Mouse (Mus musculus): ENCODE data around the gene Bcor. TPM values are rescaled to one million over a fixed set of nuclear protein-coding genes. Genes with fewer than 3 reads are reported as not detected.

Bcor gene
- polyA plus RNA-seq, 1 experiment = 6.4 TPM

- no peaks in the 10 kb centered on the region for H3K36me3 ChIP-seq (ENCODE audit: control insufficient read depth, insufficient read depth, low read length)
- no peak overlapping the region for H3K27ac ChIP-seq (ENCODE audit: insufficient read depth, low read depth, low read length)
- TF ChIP-seq CTCF (conservative IDR thresholded peaks at IDR 0.05; ENCODE audit: insufficient read depth, insufficient read length, low read depth, low read length) = no peak
- TF ChIP-seq POLR2A (IDR thresholded peaks at IDR 0.05; ENCODE audit: low read depth, low read length) = no peak
- H3K27me3 ChIP-seq (replicated peaks; ENCODE audit: control insufficient read depth, insufficient read depth, low read length) = no peaks in the 10 kb centered on the region
- DNase-seq = no peak
- WGBS = 70% methylated on average over 7 of the region's 7 CpGs
- H3K4me3 ChIP-seq (ENCODE audit: insufficient read depth, low read depth, low read length) = no peak overlapping the region
- peaks cover 3% of the 10 kb centered on the region; the same call in 1 of the 2 replicates for H3K4me1 ChIP-seq (ENCODE audit: control insufficient read depth, insufficient read depth, low read length)
These were observed 54.8 kb downstream of the Bcor start for GRCm38 (mm10) chrX:12105358-12105757.

DNA sequence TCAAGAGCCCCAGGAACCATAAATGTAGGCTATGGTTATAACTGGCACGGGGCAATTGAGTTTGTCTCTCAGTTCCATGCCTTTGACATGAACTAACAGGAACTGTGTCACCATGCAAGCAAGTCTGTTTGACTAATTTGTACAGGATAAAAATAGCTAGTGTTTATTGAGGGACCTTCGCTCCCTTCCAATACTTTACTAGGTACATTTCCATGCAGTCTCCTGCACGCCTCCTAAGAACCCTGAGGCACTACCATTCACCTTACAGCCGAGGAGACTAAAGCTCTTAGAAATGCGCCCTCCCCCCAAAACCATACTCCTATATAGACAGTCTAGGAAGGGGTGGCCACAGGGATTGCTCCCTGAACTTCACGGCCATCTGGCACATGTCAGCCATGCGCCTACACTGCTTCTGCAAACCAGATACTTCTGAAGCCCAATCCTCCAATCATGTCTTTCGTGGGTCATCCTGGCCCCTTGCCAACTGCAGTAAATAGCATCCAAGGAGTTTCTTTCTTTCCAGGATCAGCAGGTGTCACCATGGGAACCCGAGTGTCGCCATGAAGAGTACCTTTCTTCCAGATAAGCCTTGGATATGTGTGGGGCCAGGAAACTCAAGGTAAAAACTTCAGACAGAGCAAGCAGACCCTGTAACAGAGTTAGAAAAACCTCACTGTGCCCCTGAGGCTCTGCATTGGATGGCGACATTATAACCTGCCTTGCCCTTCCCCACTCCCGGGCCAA is 63.2 kb downstream of the Bcor start:
- no peaks in the 10 kb centered on the region for H3K4me1 ChIP-seq (ENCODE audit: control insufficient read depth, insufficient read depth, low read length)
- no peak overlapping the region for H3K27ac ChIP-seq (ENCODE audit: insufficient read depth, low read depth, low read length)
- no peak overlapping the region for H3K4me3 ChIP-seq (ENCODE audit: insufficient read depth, low read depth, low read length)
- 78% methylated on average over 12 of the region's 12 CpGs for WGBS
- TF ChIP-seq POLR2A (IDR thresholded peaks at IDR 0.05; ENCODE audit: low read depth, low read length) (no peak), CTCF (conservative IDR thresholded peaks at IDR 0.05; ENCODE audit: insufficient read depth, insufficient read length, low read depth, low read length) (no peak)
- H3K36me3 ChIP-seq (ENCODE audit: control insufficient read depth, insufficient read depth, low read length) = no peaks in the 10 kb centered on the region
- DNase-seq = no peak
- H3K27me3 ChIP-seq (replicated peaks; ENCODE audit: control insufficient read depth, insufficient read depth, low read length) = no peaks in the 10 kb centered on the region

DNA sequence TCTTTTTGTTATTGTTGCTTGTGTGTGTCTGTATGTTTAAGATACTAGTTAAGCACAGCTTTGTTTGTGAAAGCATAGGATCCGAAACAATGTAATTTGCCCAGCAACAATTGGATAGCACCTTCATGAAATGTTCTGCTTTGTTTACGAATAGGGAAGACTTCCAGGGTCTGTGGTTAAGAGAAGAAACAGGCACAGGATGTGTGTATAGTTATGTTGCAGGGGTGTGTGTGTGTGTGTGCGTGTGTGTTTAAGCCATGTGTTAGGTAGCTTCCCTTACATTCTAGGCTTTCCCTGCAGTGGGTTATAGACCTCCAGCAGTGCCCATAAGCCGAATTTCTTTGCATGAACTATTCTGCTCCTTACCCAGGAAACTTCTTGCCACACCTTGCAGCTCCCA is 66.8 kb downstream of the Bcor start:
- Histone ChIP-seq H3K27me3 (replicated peaks; ENCODE audit: control insufficient read depth, insufficient read depth, low read length) (no peaks in the 10 kb centered on the region), H3K4me1 (ENCODE audit: control insufficient read depth, insufficient read depth, low read length) (peaks cover 9% of the 10 kb centered on the region), H3K4me3 (ENCODE audit: insufficient read depth, low read depth, low read length) (no peak overlapping the region), H3K27ac (ENCODE audit: insufficient read depth, low read depth, low read length) (no peak overlapping the region), H3K36me3 (ENCODE audit: control insufficient read depth, insufficient read depth, low read length) (no peaks in the 10 kb centered on the region)
- no peak for DNase-seq
- WGBS = 96% methylated on average over 4 of the region's 4 CpGs
- TF ChIP-seq POLR2A (IDR thresholded peaks at IDR 0.05; ENCODE audit: low read depth, low read length) (no peak), CTCF (conservative IDR thresholded peaks at IDR 0.05; ENCODE audit: insufficient read depth, insufficient read length, low read depth, low read length) (no peak)

GRCm38 (mm10) chrX:12091431-12092061 is 68.6 kb downstream of the Bcor start:
- DNase-seq = peak; percentile 62
- Histone ChIP-seq H3K4me1 (ENCODE audit: control insufficient read depth, insufficient read depth, low read length) (peaks cover 9% of the 10 kb centered on the region), H3K27ac (ENCODE audit: insufficient read depth, low read depth, low read length) (peak overlapping the region; percentile 91), H3K4me3 (ENCODE audit: insufficient read depth, low read depth, low read length) (peak overlapping the region; percentile 55), H3K27me3 (replicated peaks; ENCODE audit: control insufficient read depth, insufficient read depth, low read length) (no peaks in the 10 kb centered on the region), H3K36me3 (ENCODE audit: control insufficient read depth, insufficient read depth, low read length) (no peaks in the 10 kb centered on the region)
- WGBS = under 1% methylated on average over 43 of the region's 56 CpGs
- TF ChIP-seq POLR2A (IDR thresholded peaks at IDR 0.05; ENCODE audit: low read depth, low read length) (no peak), CTCF (conservative IDR thresholded peaks at IDR 0.05; ENCODE audit: insufficient read depth, insufficient read length, low read depth, low read length) (no peak)

DNA sequence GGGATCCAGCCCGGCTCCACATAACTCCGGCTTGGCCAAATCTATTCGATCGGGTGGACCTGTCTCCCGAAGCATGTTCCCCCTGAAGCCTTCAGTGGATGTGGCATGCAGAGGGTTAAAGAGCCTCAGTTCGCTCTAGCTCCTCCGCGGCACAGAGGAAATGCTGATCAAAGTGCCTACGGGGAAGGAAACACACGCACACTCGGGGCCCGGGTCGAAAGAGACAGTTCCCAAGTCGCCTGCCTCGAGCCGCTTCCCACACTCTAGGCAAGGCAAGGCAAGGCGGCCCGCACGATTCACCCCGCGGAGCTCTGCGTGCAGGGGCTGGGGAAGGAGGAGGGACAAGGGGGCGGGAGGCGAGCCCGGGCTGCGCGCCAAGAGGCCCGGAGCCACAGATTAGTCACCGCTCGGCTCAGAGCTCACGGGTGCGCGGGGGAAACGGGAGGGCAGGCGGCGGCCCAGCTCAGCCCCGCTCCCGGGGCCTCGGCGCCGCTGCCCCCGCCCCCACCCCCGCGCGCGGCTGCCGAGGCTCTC is 69.2 kb downstream of the Bcor start:
- Histone ChIP-seq H3K36me3 (ENCODE audit: control insufficient read depth, insufficient read depth, low read length) (no peaks in the 10 kb centered on the region), H3K27me3 (replicated peaks; ENCODE audit: control insufficient read depth, insufficient read depth, low read length) (no peaks in the 10 kb centered on the region), H3K4me1 (ENCODE audit: control insufficient read depth, insufficient read depth, low read length) (peaks cover 9% of the 10 kb centered on the region), H3K4me3 (ENCODE audit: insufficient read depth, low read depth, low read length) (peak overlapping the region; percentile 55), H3K27ac (ENCODE audit: insufficient read depth, low read depth, low read length) (peak overlapping the region; percentile 93)
- peak; percentile 86 for DNase-seq
- under 1% methylated on average over 18 of the region's 47 CpGs for WGBS
- TF ChIP-seq POLR2A (IDR thresholded peaks at IDR 0.05; ENCODE audit: low read depth, low read length) (no peak), CTCF (conservative IDR thresholded peaks at IDR 0.05; ENCODE audit: insufficient read depth, insufficient read length, low read depth, low read length) (no peak)

DNA sequence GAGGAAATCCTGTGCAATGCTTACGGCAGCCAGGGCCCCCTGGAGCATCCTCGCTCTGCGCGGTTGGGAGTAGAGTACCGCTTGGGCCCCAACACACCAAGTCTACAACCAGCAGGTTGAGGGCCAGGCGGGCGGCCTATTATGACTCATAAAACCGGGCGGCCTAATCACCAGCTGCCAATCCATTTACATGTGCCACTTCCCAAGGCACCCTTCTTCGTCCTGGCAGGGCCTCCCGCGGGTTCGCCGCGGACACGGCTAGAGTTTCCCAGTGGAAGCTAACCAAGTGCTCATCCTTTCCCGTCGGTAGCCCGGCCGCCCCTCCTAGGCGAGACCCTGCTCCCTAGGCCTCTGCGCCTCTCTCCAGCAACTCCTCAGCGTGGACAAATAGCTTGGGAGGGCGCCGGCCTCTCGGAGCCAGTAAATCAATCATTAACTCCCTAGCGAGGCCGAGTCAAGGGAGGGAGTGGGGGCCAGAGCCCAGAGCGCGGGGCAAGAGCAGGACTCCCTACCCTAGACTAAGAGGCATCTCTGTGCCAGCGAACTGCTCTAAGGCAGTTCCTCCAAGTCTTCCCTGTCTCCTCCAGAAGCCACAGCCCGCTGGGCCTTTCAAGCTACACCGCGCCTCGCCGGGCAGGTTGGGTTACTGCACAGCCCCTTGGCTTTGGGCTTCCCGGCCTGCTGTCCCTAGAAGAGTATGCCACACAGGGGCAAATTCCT is 69.8 kb downstream of the Bcor start:
- Histone ChIP-seq H3K27me3 (replicated peaks; ENCODE audit: control insufficient read depth, insufficient read depth, low read length) (no peaks in the 10 kb centered on the region), H3K4me3 (ENCODE audit: insufficient read depth, low read depth, low read length) (no peak overlapping the region), H3K36me3 (ENCODE audit: control insufficient read depth, insufficient read depth, low read length) (no peaks in the 10 kb centered on the region), H3K27ac (ENCODE audit: insufficient read depth, low read depth, low read length) (peak overlapping the region; percentile 93), H3K4me1 (ENCODE audit: control insufficient read depth, insufficient read depth, low read length) (peaks cover 9% of the 10 kb centered on the region)
- peak; percentile 86 for DNase-seq
- TF ChIP-seq POLR2A (IDR thresholded peaks at IDR 0.05; ENCODE audit: low read depth, low read length) (no peak), CTCF (conservative IDR thresholded peaks at IDR 0.05; ENCODE audit: insufficient read depth, insufficient read length, low read depth, low read length) (no peak)
- 8% methylated on average over 37 of the region's 37 CpGs for WGBS
